Mouse (Mus musculus) forebrain, embryonic 15.5 days (tissue): ENCODE measurements around the gene Cradd. TPM values are rescaled to one million over a fixed set of nuclear protein-coding genes. Genes with fewer than 3 reads are reported as not detected.
A peak's percentile ranks its signal among the peaks of the same experiment; 100 is the strongest.

ENCODE experiments used
- ATAC-seq: fragments of 200-750 bp; cut with Nextera tagmentation; replicated peaks from 2 replicates; pipeline ENCODE4 v1.8.0; 2017; ENCODE audit warnings: mild to moderate bottlenecking, moderate TSS enrichment, moderate library complexity
- H3K27ac ChIP-seq: fragments of 300-500 bp; sonication (generic); replicated peaks from 2 replicates; pipeline ENCODE4 v1.5.1; 2015; ENCODE audit warnings: mild to moderate bottlenecking, inconsistent platforms
- H3K27me3 ChIP-seq: fragments of 300-500 bp; sonication (generic); 2 replicates; pipeline ENCODE4 v1.6.1; 2015; ENCODE audit warnings: inconsistent platforms
- H3K36me3 ChIP-seq: fragments of 300-500 bp; sonication (generic); 2 replicates; pipeline ENCODE4 v1.6.1; 2015; ENCODE audit warnings: mild to moderate bottlenecking, inconsistent platforms
- H3K4me1 ChIP-seq: fragments of 300-500 bp; sonication (generic); 2 replicates; pipeline ENCODE4 v1.6.1; 2015; ENCODE audit warnings: inconsistent platforms
- H3K4me2 ChIP-seq: fragments of 300-500 bp; sonication (generic); replicated peaks from 2 replicates; pipeline ENCODE4 v1.6.1; 2015; ENCODE audit warnings: mild to moderate bottlenecking, inconsistent platforms
- H3K4me3 ChIP-seq: fragments of 300-500 bp; sonication (generic); 2 replicates; pipeline ENCODE4 v1.5.1; 2015; ENCODE audit warnings: mild to moderate bottlenecking, inconsistent platforms
- H3K9ac ChIP-seq: fragments of 300-500 bp; sonication (generic); replicated peaks from 2 replicates; pipeline ENCODE4 v1.6.1; 2015; ENCODE audit warnings: mild to moderate bottlenecking, inconsistent platforms
- H3K9me3 ChIP-seq: fragments of 300-500 bp; sonication (generic); 2 replicates; pipeline ENCODE4 v1.6.1; 2016; ENCODE audit warnings: inconsistent platforms
- WGBS: fragments of 180-500 bp; shearing (Covaris S2); methylation state at CpG from one replicate; pipeline ENCODE4 v1.1.7; 2015; ENCODE audit warnings: mixed read lengths; 5-methylcytosine and 5-hydroxymethylcytosine counted together
- polyA plus RNA-seq: library from polyadenylated mRNA; unstranded; fragments of >200 nt; fragmentation: Nextera tagmentation; extraction: Ambion mirVana; gene quantifications from 2 replicates; pipeline ENCODE4 v1.2.1, GENCODE M21; 2015

Cradd gene
- polyA plus RNA-seq, 1 experiment from 2014 or later: 10.1 TPM

GRCm38 (mm10) chr10:95299010-95299807, 24.7 kb downstream of the Cradd start:
- H3K27ac ChIP-seq: no peak overlapping the region
- peaks cover 13% of the 10 kb centered on the region for H3K4me1 ChIP-seq
- no peak for ATAC-seq
- no peak overlapping the region for H3K4me3 ChIP-seq
- H3K9me3 ChIP-seq: no peaks in the 10 kb centered on the region
- whole genome bisulfite sequencing: 78% methylated on average over 18 of the region's 18 CpGs
- H3K9ac ChIP-seq: no peak overlapping the region
- no peaks in the 10 kb centered on the region for H3K36me3 ChIP-seq
- H3K4me2 ChIP-seq: no peak overlapping the region
- H3K27me3 ChIP-seq: no peaks in the 10 kb centered on the region

- Histone ChIP-seq H3K4me1 (peaks cover 13% of the 10 kb centered on the region), H3K4me3 (no peak overlapping the region), H3K4me2 (no peak overlapping the region), H3K27ac (no peak overlapping the region), H3K36me3 (no peaks in the 10 kb centered on the region), H3K9ac (no peak overlapping the region), H3K27me3 (no peaks in the 10 kb centered on the region), H3K9me3 (no peaks in the 10 kb centered on the region)
- 91% methylated on average over 6 of the region's 6 CpGs for WGBS
- ATAC-seq: no peak
Measured at GRCm38 (mm10) chr10:95298504-95298903, 25.4 kb downstream of the Cradd start.

- no peaks in the 10 kb centered on the region for H3K27me3 ChIP-seq
- ATAC-seq: peak; percentile 41; the same call in 1 of the 2 replicates
- no peaks in the 10 kb centered on the region for H3K9me3 ChIP-seq
- no peak overlapping the region for H3K9ac ChIP-seq
- peaks cover 13% of the 10 kb centered on the region for H3K4me1 ChIP-seq
- WGBS: 61% methylated on average over 9 of the region's 9 CpGs
- H3K4me2 ChIP-seq: no peak overlapping the region
- H3K27ac ChIP-seq: no peak overlapping the region
- no peak overlapping the region for H3K4me3 ChIP-seq
- H3K36me3 ChIP-seq: no peaks in the 10 kb centered on the region
Measured at GRCm38 (mm10) chr10:95297690-95298104, 26.2 kb downstream of the Cradd start.

GRCm38 (mm10) chr10:95297024-95297423, 26.9 kb downstream of the Cradd start:
- Histone ChIP-seq H3K27me3 (no peaks in the 10 kb centered on the region), H3K4me1 (peaks cover 13% of the 10 kb centered on the region), H3K27ac (no peak overlapping the region; the same call in 1 of the 2 replicates), H3K9ac (no peak overlapping the region), H3K9me3 (no peaks in the 10 kb centered on the region), H3K36me3 (no peaks in the 10 kb centered on the region), H3K4me3 (no peak overlapping the region), H3K4me2 (no peak overlapping the region)
- WGBS: 79% methylated on average over 11 of the region's 11 CpGs
- no peak for ATAC-seq

- H3K27ac ChIP-seq: no peak overlapping the region
- ATAC-seq: no peak
- H3K9ac ChIP-seq: no peak overlapping the region
- H3K4me1 ChIP-seq: peaks cover 17% of the 10 kb centered on the region
- H3K27me3 ChIP-seq: no peaks in the 10 kb centered on the region
- no peak overlapping the region for H3K4me2 ChIP-seq
- H3K9me3 ChIP-seq: no peaks in the 10 kb centered on the region
- no peaks in the 10 kb centered on the region for H3K36me3 ChIP-seq
- WGBS: 94% methylated on average over 8 of the region's 8 CpGs
- H3K4me3 ChIP-seq: no peak overlapping the region
Measured at GRCm38 (mm10) chr10:95293261-95293660, 30.7 kb downstream of the Cradd start.

GRCm38 (mm10) chr10:95292269-95292668, 31.7 kb downstream of the Cradd start:
- Histone ChIP-seq H3K4me3 (no peak overlapping the region), H3K4me2 (no peak overlapping the region), H3K36me3 (no peaks in the 10 kb centered on the region), H3K4me1 (peaks cover 12% of the 10 kb centered on the region; the same call in 1 of the 2 replicates), H3K9ac (no peak overlapping the region), H3K27me3 (no peaks in the 10 kb centered on the region), H3K27ac (no peak overlapping the region), H3K9me3 (no peaks in the 10 kb centered on the region)
- WGBS: 94% methylated on average over 5 of the region's 5 CpGs
- no peak for ATAC-seq

- Histone ChIP-seq H3K9me3 (no peaks in the 10 kb centered on the region), H3K4me2 (no peak overlapping the region), H3K9ac (no peak overlapping the region), H3K27ac (no peak overlapping the region), H3K4me1 (peaks cover 5% of the 10 kb centered on the region; the same call in 1 of the 2 replicates), H3K4me3 (no peak overlapping the region), H3K36me3 (no peaks in the 10 kb centered on the region), H3K27me3 (no peaks in the 10 kb centered on the region)
- ATAC-seq: no peak
- 84% methylated on average over 13 of the region's 13 CpGs for WGBS
Measured at GRCm38 (mm10) chr10:95291133-95291876, 32.6 kb downstream of the Cradd start.

- H3K9ac ChIP-seq: no peak overlapping the region
Measured at GRCm38 (mm10) chr10:95289819-95290218, 34.1 kb downstream of the Cradd start.

GRCm38 (mm10) chr10:95288206-95288605, 35.7 kb downstream of the Cradd start:
- WGBS: 40% methylated on average over 4 of the region's 4 CpGs
- peak; percentile 71 for ATAC-seq
- H3K9me3 ChIP-seq: no peaks in the 10 kb centered on the region
- H3K36me3 ChIP-seq: no peaks in the 10 kb centered on the region
- 0 out of 2 replicates have a peak, but pooled peaks cover 4% of the 10 kb centered on the region for H3K4me1 ChIP-seq
- H3K27ac ChIP-seq: no peak overlapping the region
- no peak overlapping the region for H3K4me2 ChIP-seq
- H3K27me3 ChIP-seq: no peaks in the 10 kb centered on the region
- H3K4me3 ChIP-seq: no peak overlapping the region
- H3K9ac ChIP-seq: no peak overlapping the region

More at GRCm38 (mm10) chr10:95289819-95290218, 34.1 kb downstream of the Cradd start:
- no peak overlapping the region for H3K4me2 ChIP-seq
- 77% methylated on average over 8 of the region's 8 CpGs for WGBS
- H3K4me1 ChIP-seq: 0 out of 2 replicates have a peak, but pooled peaks cover 4% of the 10 kb centered on the region
- H3K27ac ChIP-seq: no peak overlapping the region
- H3K4me3 ChIP-seq: no peak overlapping the region
- H3K36me3 ChIP-seq: no peaks in the 10 kb centered on the region
- H3K9me3 ChIP-seq: no peaks in the 10 kb centered on the region
- no peaks in the 10 kb centered on the region for H3K27me3 ChIP-seq
- ATAC-seq: no peak

GRCm38 (mm10) chr10:95287351-95287750, 36.6 kb downstream of the Cradd start:
- ATAC-seq: no peak
- H3K9ac ChIP-seq: no peak overlapping the region
- WGBS: 87% methylated on average over 8 of the region's 8 CpGs

GRCm38 (mm10) chr10:95283434-95283833, 40.5 kb downstream of the Cradd start:
- ATAC-seq: no peak
- WGBS: 93% methylated on average over 12 of the region's 12 CpGs
- no peaks in the 10 kb centered on the region for H3K27me3 ChIP-seq
- no peak overlapping the region for H3K27ac ChIP-seq
- peaks cover 8% of the 10 kb centered on the region for H3K4me1 ChIP-seq
- no peaks in the 10 kb centered on the region for H3K36me3 ChIP-seq
- no peak overlapping the region for H3K4me2 ChIP-seq
- H3K4me3 ChIP-seq: no peak overlapping the region
- H3K9ac ChIP-seq: no peak overlapping the region
- H3K9me3 ChIP-seq: no peaks in the 10 kb centered on the region

More at GRCm38 (mm10) chr10:95287351-95287750, 36.6 kb downstream of the Cradd start:
- no peak overlapping the region for H3K4me3 ChIP-seq
- no peaks in the 10 kb centered on the region for H3K9me3 ChIP-seq
- H3K27me3 ChIP-seq: no peaks in the 10 kb centered on the region
- H3K36me3 ChIP-seq: no peaks in the 10 kb centered on the region
- 0 out of 2 replicates have a peak, but pooled peaks cover 4% of the 10 kb centered on the region for H3K4me1 ChIP-seq
- H3K27ac ChIP-seq: no peak overlapping the region
- no peak overlapping the region for H3K4me2 ChIP-seq

- WGBS: 94% methylated on average over 3 of the region's 3 CpGs
Measured at GRCm38 (mm10) chr10:95281996-95282395, 41.9 kb downstream of the Cradd start.

More at GRCm38 (mm10) chr10:95281996-95282395, 41.9 kb downstream of the Cradd start:
- no peaks in the 10 kb centered on the region for H3K27me3 ChIP-seq
- no peak overlapping the region for H3K4me2 ChIP-seq
- no peaks in the 10 kb centered on the region for H3K36me3 ChIP-seq
- no peak overlapping the region for H3K27ac ChIP-seq
- no peak overlapping the region for H3K4me3 ChIP-seq
- peaks cover 8% of the 10 kb centered on the region for H3K4me1 ChIP-seq
- no peaks in the 10 kb centered on the region for H3K9me3 ChIP-seq
- H3K9ac ChIP-seq: no peak overlapping the region
- no peak for ATAC-seq
